Mouse (Mus musculus): Measurements from ENCODE around the gene Pfdn4.

Gene Pfdn4

GRCm38 (mm10) chr2:170497091-170497566 lies 901 bp downstream of the Pfdn4 start, which contains the start of gene Cyp24a1:
Cyp24a1 (minus strand) TSS chr2:170497145.
- peak; percentile 68 for DNase-seq (ENCODE audit: low spot score)

DNA sequence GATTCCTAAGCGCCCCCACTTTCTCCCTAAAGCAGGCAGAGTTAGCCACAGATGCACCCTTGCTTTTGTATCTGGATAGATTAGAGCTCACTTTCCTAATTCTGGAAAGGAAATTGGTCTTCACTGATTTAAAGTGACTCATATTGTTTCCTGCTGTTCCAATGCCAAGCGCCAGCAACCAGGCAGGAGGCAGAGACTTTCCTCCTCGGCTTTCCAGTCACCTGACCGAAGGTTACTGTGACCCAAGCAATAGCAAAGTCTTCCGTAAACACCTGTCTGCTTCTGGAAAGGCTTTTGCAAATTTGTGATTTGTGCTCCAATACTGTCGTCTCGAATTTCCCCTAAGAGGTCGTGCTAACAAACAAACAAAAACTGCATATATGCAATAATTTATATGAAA lies 1.8 kb downstream of the Pfdn4 start:
- DNase-seq (ENCODE audit: low spot score), result no peak

DNA sequence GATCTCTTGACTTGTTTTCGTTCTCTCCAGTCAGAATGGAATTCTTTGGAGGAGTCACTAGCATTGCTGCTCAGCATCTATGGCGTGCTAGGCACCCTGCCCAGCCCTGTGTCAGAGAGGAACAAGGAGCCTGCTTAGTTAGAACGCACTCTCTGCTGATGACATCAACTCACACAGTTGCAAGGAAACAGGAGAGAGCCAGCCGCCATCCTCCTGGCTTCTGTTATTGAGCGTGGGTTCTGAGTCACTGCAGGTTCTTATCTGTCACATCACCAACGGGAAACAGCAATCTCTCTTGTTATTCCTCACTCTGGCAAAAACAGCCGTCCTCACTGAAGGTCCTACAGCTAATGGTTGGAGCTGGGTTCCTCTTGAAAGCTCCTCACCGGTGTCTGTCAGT lies 7.1 kb downstream of the Pfdn4 start:
- DNase-seq (ENCODE audit: low spot score), result peak; percentile 31

- DNase-seq (ENCODE audit: low spot score), result no peak
Observed at GRCm38 (mm10) chr2:170503983-170504382, 7.8 kb downstream of the Pfdn4 start.

GRCm38 (mm10) chr2:170507734-170508133 lies 11.5 kb downstream of the Pfdn4 start:
- DNase-seq (ENCODE audit: low spot score), result peak; percentile 83

DNA sequence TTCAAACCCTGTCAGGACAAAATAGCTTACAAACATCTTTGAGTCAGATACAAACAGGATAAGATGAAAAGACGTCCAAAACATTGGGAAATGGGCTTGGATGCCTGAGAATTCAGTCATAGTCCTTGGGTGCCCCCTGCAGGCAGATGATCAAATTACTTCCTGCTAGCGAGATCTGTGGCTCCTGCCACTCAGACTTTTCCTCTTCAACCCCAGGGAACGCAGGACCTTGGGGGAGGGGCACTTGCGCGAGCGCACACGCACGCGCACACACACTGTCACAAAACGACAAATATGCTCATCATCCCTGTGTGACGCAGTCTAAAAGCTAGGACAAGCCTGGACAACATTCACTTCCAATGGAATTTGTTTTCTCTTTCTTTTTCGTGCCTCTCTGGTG lies 12.6 kb downstream of the Pfdn4 start:
- peak; percentile 91 for DNase-seq (ENCODE audit: low spot score)

DNA sequence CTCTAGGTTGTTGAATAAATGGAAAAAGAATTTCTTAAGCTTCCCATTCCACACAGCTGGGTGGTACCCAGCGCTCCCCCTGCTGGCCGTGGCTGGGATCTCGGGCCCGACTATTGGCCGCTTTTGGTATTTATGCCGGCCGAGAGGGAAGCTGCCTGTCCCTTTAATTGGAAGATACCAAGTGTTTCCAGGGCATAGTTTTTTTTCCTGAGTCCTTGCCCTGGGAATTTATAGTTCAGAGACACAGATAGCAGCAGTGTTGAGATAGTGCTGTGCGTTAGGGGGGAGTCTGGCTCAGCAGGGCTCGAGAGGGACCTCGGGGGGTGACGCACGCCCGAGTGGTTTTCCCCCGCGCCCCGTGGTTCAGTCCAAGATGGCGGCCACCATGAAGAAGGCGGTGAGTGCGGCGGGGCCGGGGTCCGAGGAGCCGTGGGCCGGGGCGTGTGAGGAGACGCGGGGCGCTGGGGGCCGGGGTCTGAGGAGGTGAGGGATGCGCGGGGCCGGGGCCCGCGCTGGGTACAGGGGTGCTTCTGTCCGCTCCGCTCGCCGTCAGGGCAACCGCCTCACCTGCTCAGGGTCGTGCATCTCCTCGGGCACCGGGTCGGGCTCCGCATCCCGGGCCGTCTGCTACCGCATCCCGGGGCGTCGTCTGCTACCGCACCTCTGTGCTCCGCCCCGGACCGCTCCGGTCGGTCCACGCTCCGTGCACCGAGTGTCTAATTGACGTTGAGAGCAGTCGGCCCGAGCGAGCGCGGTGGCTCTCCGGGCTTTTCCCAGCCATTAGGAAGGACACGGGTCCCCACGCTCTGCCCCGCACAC lies 15.1 kb downstream of the Pfdn4 start:
- peak; percentile 93 for DNase-seq (ENCODE audit: low spot score)

- no peak for DNase-seq (ENCODE audit: low spot score)
Observed at GRCm38 (mm10) chr2:170513756-170514155, 17.5 kb downstream of the Pfdn4 start.

- peak; percentile 66 for DNase-seq (ENCODE audit: low spot score)
Observed at GRCm38 (mm10) chr2:170520321-170520971, 24.2 kb downstream of the Pfdn4 start.

DNA sequence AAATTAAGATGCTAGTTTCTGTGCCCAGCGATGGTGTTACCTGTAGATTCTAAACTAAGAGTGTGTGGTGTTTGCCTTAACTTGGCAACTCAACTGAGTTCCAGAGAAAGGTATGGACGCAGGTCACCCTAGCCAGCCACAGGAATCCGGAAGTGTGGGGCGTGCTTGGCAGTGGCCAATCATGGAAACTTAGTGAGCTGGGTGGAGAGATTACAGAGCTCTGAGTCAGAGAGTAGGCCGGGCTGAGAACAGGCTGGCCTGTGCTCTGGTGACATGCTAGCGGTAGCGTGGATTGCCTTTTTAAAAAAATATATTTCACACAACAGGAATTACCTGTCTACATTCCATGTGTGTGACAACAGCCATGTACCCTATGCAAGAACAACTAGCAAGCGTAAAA lies 30.3 kb downstream of the Pfdn4 start:
- peak; percentile 68 for DNase-seq (ENCODE audit: low spot score)

GRCm38 (mm10) chr2:170528061-170528460 lies 31.8 kb downstream of the Pfdn4 start:
- DNase-seq (ENCODE audit: low spot score), result no peak

DNA sequence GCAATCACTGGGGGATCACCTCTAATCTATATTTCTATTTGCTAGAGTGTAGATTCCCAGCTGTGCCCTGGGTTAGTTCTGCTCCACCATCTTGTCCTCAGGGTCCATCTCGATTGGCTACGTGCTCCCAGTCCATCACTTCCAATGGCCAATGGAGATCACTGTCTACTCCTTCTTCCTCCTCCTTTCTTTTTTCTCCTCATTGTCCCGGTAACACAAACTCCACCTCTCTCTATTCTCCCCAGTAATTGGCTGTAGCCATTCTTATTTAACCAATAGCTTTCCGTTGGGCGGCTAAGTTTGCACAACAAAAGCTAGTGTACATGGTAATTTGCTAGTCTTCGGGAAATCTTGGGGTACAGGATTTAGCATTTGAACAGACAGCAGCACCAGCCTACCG lies 33.5 kb downstream of the Pfdn4 start:
- DNase-seq (ENCODE audit: low spot score), result no peak

- DNase-seq (ENCODE audit: low spot score), result no peak
Observed at GRCm38 (mm10) chr2:170530256-170530655, 34.0 kb downstream of the Pfdn4 start.

GRCm38 (mm10) chr2:170534116-170534802 lies 38.0 kb downstream of the Pfdn4 start:
- no peak for DNase-seq (ENCODE audit: low spot score)

GRCm38 (mm10) chr2:170534803-170535174 lies 38.6 kb downstream of the Pfdn4 start:
- no peak for DNase-seq (ENCODE audit: low spot score)

DNA sequence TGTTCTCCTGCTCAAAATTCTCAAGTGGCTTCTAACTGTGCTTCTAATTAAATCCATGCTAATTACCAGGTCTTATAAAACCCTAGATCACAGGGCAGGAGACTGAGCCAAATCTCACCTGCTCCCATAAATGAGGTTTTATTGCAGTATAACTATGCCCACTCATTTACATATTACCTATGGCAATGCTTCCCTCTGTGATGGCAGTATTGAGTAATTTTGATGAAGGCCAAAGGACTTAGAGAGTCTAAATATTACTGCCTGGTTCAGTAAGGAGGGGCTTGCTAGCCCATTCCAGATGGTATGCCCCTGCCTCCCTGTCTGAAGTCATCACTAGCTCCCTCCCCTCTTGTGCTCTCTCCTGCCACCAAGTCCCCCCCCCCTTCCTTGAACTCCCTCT lies 39.6 kb downstream of the Pfdn4 start:
- DNase-seq (ENCODE audit: low spot score), result no peak

- no peak for DNase-seq (ENCODE audit: low spot score)
Observed at GRCm38 (mm10) chr2:170539211-170539610, 43.0 kb downstream of the Pfdn4 start.

GRCm38 (mm10) chr2:170543625-170544024 lies 47.4 kb downstream of the Pfdn4 start:
- no peak for DNase-seq (ENCODE audit: low spot score)

- no peak for DNase-seq (ENCODE audit: low spot score)
Observed at GRCm38 (mm10) chr2:170544159-170544558, 47.9 kb downstream of the Pfdn4 start.

- DNase-seq (ENCODE audit: low spot score), result no peak
Observed at GRCm38 (mm10) chr2:170544950-170545349, 48.7 kb downstream of the Pfdn4 start.

GRCm38 (mm10) chr2:170545745-170546144 lies 49.5 kb downstream of the Pfdn4 start:
- DNase-seq (ENCODE audit: low spot score), result no peak

GRCm38 (mm10) chr2:170547526-170547925 lies 51.3 kb downstream of the Pfdn4 start:
- DNase-seq (ENCODE audit: low spot score), result no peak

DNA sequence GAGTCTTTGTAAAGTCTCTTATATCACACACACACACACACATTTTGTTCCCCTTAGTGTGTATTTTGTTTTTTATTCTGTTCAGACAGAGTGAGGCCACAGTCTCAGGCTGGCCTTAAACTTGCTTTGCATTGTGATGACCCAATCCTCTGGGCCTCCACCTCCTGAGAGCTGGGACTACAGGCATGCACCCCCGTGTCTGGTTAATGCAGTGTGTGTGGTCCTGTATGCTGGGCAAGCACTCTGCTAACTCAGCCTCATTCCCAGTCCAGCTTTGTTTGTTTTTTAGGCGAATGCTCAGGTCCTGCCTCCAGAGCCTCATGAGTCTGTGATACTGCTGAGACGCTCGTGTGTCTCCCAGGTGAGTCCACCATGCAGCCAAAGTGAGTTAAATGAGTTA lies 51.8 kb downstream of the Pfdn4 start:
- no peak for DNase-seq (ENCODE audit: low spot score)
